Mouse (Mus musculus) neural tube, embryonic 11.5 days (tissue): ENCODE measurements at regions not wholly inside any gene's neighbourhood (a gene's known extent, or its start where the extent isn't known, plus 50 kb on each side); places are given as distances from the start of the nearest gene placed in this dataset.

Experiments used
- ATAC-seq: fragments of 200-750 bp; cut with Nextera tagmentation; 2 replicates; pipeline ENCODE4 v1.8.0; 2017; ENCODE audit warnings: moderate number of reproducible peaks, mild to moderate bottlenecking, moderate TSS enrichment, moderate library complexity; ENCODE audit not compliant: insufficient read depth, low FRiP score, low TSS enrichment
- DNase-seq: peaks from one replicate; pipeline ENCODE4 v3.0.0-alpha.2; 2015; ENCODE audit warnings: low spot score
- H3K27ac ChIP-seq: fragments of 300-500 bp; sonication (generic); 2 replicates; pipeline ENCODE4 v1.5.1; 2014; ENCODE audit warnings: low read depth, mild to moderate bottlenecking, low read length
- H3K27me3 ChIP-seq: fragments of 300-500 bp; sonication (generic); 2 replicates; pipeline ENCODE4 v1.6.1; 2014; ENCODE audit warnings: mild to moderate bottlenecking, low read length, mixed read lengths; ENCODE audit not compliant: control insufficient read depth, insufficient read depth
- H3K36me3 ChIP-seq: fragments of 300-500 bp; sonication (generic); 2 replicates; pipeline ENCODE4 v1.6.1; 2014; ENCODE audit warnings: mild to moderate bottlenecking, low read length, moderate library complexity, mixed read lengths; ENCODE audit not compliant: control insufficient read depth, insufficient read depth
- H3K4me1 ChIP-seq: fragments of 300-500 bp; sonication (generic); 2 replicates; pipeline ENCODE4 v1.6.1; 2014; ENCODE audit warnings: low read length, mixed read lengths; ENCODE audit not compliant: control insufficient read depth, insufficient read depth
- H3K4me2 ChIP-seq: fragments of 300-500 bp; sonication (generic); 2 replicates; pipeline ENCODE4 v1.6.1; 2014; ENCODE audit warnings: low read depth, mild to moderate bottlenecking, moderate library complexity
- H3K4me3 ChIP-seq: fragments of 300-500 bp; sonication (generic); 2 replicates; pipeline ENCODE4 v1.5.1; 2014; ENCODE audit warnings: low read depth, low read length
- H3K9ac ChIP-seq: fragments of 300-500 bp; sonication (generic); 2 replicates; pipeline ENCODE4 v1.6.1; 2014; ENCODE audit warnings: mild to moderate bottlenecking, low read length
- H3K9me3 ChIP-seq: fragments of 300-500 bp; sonication (generic); 2 replicates; pipeline ENCODE4 v1.6.1; 2016; ENCODE audit warnings: low read length; ENCODE audit not compliant: control insufficient read depth
- WGBS: fragments of 180-500 bp; shearing (Covaris S2); extraction: QIAGEN DNeasy Blood & Tissue Kit; methylation state at CpG from one replicate; pipeline ENCODE4 v1.1.7; 2014; 5-methylcytosine and 5-hydroxymethylcytosine counted together

DNA sequence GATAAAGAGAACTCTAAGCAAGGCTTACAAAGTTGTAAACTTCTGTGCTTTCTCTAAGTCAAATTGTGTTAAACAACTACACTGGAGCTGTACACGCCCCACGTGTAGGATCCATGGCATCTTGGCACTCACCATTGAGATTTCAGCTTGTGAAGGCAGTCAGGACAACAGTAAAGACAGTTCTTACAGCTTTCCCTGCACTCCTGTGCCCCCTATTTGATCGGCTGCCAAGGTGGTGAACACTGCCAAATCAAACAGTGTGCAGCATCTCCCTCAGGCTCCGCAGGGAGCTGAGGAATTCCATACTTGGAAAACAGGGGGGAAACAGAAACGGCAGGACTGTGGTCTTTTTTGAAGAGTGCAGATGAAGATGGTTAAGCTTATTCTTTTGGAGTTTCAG is 112.4 kb upstream of the Mpped2 start:
- no peaks in the 10 kb centered on the region for H3K9me3 ChIP-seq
- no peak for ATAC-seq
- H3K9ac ChIP-seq = no peak overlapping the region
- no peak overlapping the region for H3K4me3 ChIP-seq
- H3K4me1 ChIP-seq = peaks cover 5% of the 10 kb centered on the region; the same call in 1 of the 2 replicates
- H3K4me2 ChIP-seq = no peak overlapping the region
- whole genome bisulfite sequencing = 76% methylated on average over 5 of the region's 5 CpGs
- no peaks in the 10 kb centered on the region for H3K36me3 ChIP-seq
- DNase-seq = no peak
- H3K27me3 ChIP-seq = no peaks in the 10 kb centered on the region
- H3K27ac ChIP-seq = no peak overlapping the region

DNA sequence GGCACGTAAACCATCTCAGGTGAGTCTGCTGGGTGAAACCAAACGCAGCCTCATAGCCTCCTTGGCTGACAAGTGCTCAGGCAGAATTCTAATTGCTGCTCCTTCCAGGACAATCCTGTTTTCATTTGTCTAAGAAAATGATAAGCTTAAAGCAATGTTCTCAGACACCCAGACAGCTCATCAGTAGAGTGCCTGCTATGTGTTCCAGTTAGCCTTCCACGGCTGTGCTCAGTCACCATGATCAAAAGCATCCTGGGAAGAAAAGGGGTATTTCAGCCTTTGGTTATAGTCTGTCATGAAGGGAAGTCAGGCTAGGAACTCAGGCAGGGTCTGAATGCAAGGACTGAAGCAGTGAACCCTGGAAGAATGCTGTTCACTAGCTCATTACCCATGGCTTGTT is 71.8 kb upstream of the Mpped2 start:
- no peak overlapping the region for H3K9ac ChIP-seq
- no peaks in the 10 kb centered on the region for H3K9me3 ChIP-seq
- H3K27me3 ChIP-seq = no peaks in the 10 kb centered on the region
- no peak overlapping the region for H3K27ac ChIP-seq
- H3K4me3 ChIP-seq = no peak overlapping the region
- no peaks in the 10 kb centered on the region for H3K36me3 ChIP-seq
- 89% methylated on average over 3 of the region's 3 CpGs for WGBS
- DNase-seq (no peak), ATAC-seq (no peak)
- H3K4me2 ChIP-seq = no peak overlapping the region
- no peaks in the 10 kb centered on the region for H3K4me1 ChIP-seq

DNA sequence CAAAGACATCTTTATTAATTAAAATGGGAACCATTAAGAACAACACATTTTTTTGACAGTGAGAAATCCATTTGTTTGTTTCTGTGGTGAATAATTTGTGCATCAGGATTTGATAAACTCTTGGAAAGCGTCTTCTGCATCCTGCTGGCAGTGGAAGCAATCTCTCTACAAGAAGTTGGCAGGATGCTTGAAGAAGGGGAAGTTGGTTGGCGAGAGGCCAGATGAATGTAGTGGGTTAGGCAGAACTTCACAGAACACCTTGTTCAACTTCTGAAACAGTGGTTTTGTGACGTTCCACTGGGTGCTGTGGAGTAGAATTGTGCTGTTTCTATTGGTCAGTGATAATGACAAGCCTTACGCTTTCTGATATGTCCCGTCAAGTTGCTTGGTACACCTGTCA is 70.7 kb upstream of the Mpped2 start:
- H3K9me3 ChIP-seq = no peaks in the 10 kb centered on the region
- H3K36me3 ChIP-seq = no peaks in the 10 kb centered on the region
- no peak for DNase-seq
- H3K27me3 ChIP-seq = no peaks in the 10 kb centered on the region
- no peaks in the 10 kb centered on the region for H3K4me1 ChIP-seq
- no peak overlapping the region for H3K27ac ChIP-seq
- H3K9ac ChIP-seq = no peak overlapping the region
- H3K4me2 ChIP-seq = no peak overlapping the region
- no peak for ATAC-seq
- H3K4me3 ChIP-seq = no peak overlapping the region
- 93% methylated on average over 5 of the region's 5 CpGs for WGBS

DNA sequence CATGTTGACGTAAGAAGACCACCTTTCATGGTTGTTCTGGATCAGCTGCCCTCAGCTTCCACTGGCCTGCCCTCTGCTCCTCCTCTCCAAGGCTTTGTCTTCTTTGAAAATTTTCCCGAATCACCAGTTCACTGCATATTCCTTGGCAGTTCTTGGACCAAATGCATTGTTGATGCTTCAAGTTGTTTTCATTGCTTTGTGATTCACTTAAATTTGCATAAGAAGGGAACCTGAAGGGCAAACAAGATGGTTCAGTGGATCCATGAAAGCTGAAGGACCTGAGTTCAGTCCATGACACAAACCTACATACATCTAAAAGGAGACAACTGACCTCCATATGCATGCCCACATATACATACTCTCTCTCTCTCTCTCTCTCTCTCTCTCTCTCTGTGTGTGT is 69.4 kb upstream of the Mpped2 start:
- no peak overlapping the region for H3K27ac ChIP-seq
- H3K9me3 ChIP-seq = no peaks in the 10 kb centered on the region
- no peak for DNase-seq
- 81% methylated on average over 2 of the region's 2 CpGs for WGBS
- no peak for ATAC-seq
- H3K4me2 ChIP-seq = no peak overlapping the region
- H3K27me3 ChIP-seq = no peaks in the 10 kb centered on the region
- no peak overlapping the region for H3K4me3 ChIP-seq
- H3K4me1 ChIP-seq = no peaks in the 10 kb centered on the region
- H3K9ac ChIP-seq = no peak overlapping the region
- H3K36me3 ChIP-seq = no peaks in the 10 kb centered on the region

DNA sequence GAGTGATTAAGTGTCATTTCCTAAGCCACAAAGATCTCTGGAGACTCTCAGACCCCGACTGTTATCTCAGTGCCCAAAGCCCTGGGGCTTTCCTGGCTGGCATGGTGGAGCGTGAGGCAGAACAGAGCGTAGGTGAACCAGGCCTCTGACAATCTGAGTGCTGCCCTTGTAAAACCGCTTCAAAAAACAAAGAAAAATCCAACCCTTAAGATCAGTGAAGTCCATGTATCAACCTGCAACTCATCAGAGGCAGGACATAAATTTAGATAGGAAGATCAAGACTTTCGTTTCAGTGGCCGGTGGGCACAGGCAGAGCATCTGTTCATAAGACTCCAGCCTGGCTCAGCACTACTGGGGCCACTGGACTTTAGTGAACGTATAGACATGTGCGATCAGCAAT is 61.1 kb upstream of the Mpped2 start:
- WGBS = 87% methylated on average over 8 of the region's 8 CpGs
- Histone ChIP-seq H3K36me3 (no peaks in the 10 kb centered on the region), H3K4me1 (no peaks in the 10 kb centered on the region), H3K9ac (no peak overlapping the region), H3K27ac (no peak overlapping the region), H3K4me2 (no peak overlapping the region), H3K4me3 (no peak overlapping the region), H3K27me3 (no peaks in the 10 kb centered on the region), H3K9me3 (no peaks in the 10 kb centered on the region)
- no peak for ATAC-seq
- no peak for DNase-seq
